Mouse (Mus musculus) cerebellum, adult 2 months (tissue): ENCODE measurements around the gene Pi4k2b. TPM values are rescaled to one million over a fixed set of nuclear protein-coding genes. Genes with fewer than 3 reads are reported as not detected.

Source experiments
- DNase-seq, 2 experiments: peaks; one replicate each; pipeline ENCODE4 v3.0.0; 2021
- H3K27ac ChIP-seq: fragments of 200-500 bp; 2 replicates; pipeline ENCODE4 v1.5.1; 2012; ENCODE audit warnings: low read length, control low read depth, inconsistent platforms; ENCODE audit not compliant: insufficient read depth
- H3K27me3 ChIP-seq: fragments of 200-500 bp; 2 replicates; pipeline ENCODE4 v1.6.1; 2012; ENCODE audit warnings: inconsistent platforms, mild to moderate bottlenecking, low read length, moderate library complexity; ENCODE audit not compliant: control insufficient read depth, insufficient read depth
- H3K4me1 ChIP-seq: fragments of 200-500 bp; 2 replicates; pipeline ENCODE4 v1.6.1; 2011; ENCODE audit warnings: low read length; ENCODE audit not compliant: control insufficient read depth, insufficient read depth
- H3K4me3 ChIP-seq: fragments of 200-500 bp; replicated peaks from 2 replicates; pipeline ENCODE3; 2011; ENCODE audit warnings: mild to moderate bottlenecking, low read depth, low read length, control low read depth; ENCODE audit not compliant: insufficient read depth
- CTCF ChIP-seq: fragments of 200-500 bp; IDR thresholded peaks from 2 replicates; pipeline ENCODE4 v1.5.1; 2011; ENCODE audit warnings: low read depth, mild to moderate bottlenecking, control low read depth, low read length, moderate library complexity, borderline replicate concordance; ENCODE audit not compliant: insufficient read depth
- POLR2A ChIP-seq: fragments of 200-500 bp; IDR thresholded peaks from 2 replicates; pipeline ENCODE4 v1.6.1; 2011; ENCODE audit warnings: low read length, control low read depth, borderline replicate concordance; ENCODE audit not compliant: insufficient read depth
- WGBS: fragments of 180-500 bp; shearing (Covaris S2); methylation state at CpG from one replicate; pipeline ENCODE4 v1.1.7; 2018; 5-methylcytosine and 5-hydroxymethylcytosine counted together
- polyA plus RNA-seq: library from polyadenylated mRNA; depleted of rRNA; stranded (reverse); fragments of >200 nt; gene quantifications from 2 replicates; pipeline ENCODE4 v1.2.3, GENCODE M21; 2012

Gene Pi4k2b
- polyA plus RNA-seq, 1 experiment: 1.9 TPM

DNA sequence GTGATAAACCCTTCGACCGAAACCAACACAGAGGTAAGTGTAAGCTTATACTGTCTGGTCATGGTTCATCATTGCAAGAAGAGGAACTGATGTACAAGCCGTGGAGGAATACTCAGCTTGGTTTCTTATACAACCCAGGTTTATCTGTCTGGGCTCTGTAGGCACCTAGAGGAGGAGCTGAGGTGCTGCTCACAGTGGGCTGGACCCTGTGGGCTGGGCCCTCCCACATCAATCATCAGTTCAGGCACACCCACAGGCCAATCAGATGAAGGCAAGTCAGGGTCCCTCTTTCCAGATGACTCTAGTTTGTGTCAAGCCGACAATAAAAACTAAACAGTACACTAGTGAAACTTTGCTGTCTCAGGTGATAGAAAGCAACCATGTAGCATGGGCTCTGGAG is 8.6 kb upstream of the Pi4k2b start:
- 78% methylated on average over 4 of the region's 4 CpGs for WGBS
- no peaks in the 10 kb centered on the region for H3K4me1 ChIP-seq
- TF ChIP-seq CTCF (no peak), POLR2A (no peak)

DNA sequence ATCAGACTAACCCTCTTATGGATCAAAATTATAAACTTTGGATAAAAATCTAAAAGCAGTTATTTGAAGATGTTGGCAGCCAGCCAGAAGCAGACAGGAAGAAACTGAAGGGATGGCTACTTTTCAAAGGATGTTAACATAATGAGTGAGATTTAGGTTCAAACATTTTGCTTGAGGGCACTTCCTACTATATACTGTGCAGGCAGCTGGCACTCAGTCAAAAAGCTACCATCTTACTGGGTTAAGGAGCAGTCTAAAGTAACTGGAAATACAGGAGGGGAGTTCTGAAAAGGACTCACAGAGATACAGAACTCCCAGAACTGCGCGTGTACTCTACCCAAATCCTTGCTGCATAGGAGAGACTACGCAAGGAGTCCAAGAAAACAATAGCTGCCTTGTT is 5.3 kb upstream of the Pi4k2b start:
- DNase-seq: no peak
- H3K4me3 ChIP-seq: no peak overlapping the region
- H3K27ac ChIP-seq: no peak overlapping the region
- H3K27me3 ChIP-seq: no peaks in the 10 kb centered on the region
- TF ChIP-seq CTCF (no peak), POLR2A (no peak)
- 60% methylated on average over 3 of the region's 3 CpGs for WGBS
- H3K4me1 ChIP-seq: no peaks in the 10 kb centered on the region

More for the DNA sequence above, 8.6 kb upstream of the Pi4k2b start:
- no peaks in the 10 kb centered on the region for H3K27me3 ChIP-seq
- H3K4me3 ChIP-seq: no peak overlapping the region
- DNase-seq: no peak
- H3K27ac ChIP-seq: no peak overlapping the region

DNA sequence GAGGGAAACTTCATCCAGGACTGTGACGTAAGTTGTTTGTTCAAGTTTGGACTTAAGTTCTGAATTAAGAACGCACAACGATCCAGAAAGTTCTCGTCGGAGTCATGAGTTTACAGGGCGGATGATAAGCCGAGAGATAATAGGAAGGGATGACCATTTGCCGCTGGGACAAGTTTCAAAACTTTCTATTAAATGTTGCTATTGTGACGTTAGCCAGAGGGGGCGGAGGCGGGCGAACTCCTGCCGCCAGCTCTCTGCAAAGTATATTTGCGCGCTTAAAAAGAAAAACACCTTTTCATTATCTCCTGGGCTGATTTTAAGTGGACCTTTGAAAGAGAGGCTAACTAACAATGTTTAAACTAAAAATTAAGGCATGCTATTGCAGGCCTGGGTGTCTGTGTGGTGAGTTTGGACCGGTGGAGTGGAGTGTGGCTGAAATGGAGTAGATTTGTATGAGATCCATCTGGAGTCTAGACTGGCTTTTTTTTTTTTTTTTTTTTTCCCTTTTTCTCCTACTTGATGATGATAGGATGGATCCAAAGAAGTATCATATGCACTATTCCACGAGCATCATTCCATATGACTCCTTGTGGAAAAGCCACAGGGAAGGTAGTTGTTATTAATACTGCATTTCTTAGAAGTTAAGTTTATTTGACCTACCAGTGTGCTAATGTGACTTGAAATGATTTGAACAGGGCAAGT is 889 bp downstream of the Pi4k2b start:
- Histone ChIP-seq H3K27me3 (no peaks in the 10 kb centered on the region), H3K4me3 (peak overlapping the region; percentile 54), H3K27ac (no peak overlapping the region), H3K4me1 (no peaks in the 10 kb centered on the region)
- TF ChIP-seq CTCF (no peak), POLR2A (no peak)
- no peak for DNase-seq
- WGBS: 2% methylated on average over 17 of the region's 17 CpGs

DNA sequence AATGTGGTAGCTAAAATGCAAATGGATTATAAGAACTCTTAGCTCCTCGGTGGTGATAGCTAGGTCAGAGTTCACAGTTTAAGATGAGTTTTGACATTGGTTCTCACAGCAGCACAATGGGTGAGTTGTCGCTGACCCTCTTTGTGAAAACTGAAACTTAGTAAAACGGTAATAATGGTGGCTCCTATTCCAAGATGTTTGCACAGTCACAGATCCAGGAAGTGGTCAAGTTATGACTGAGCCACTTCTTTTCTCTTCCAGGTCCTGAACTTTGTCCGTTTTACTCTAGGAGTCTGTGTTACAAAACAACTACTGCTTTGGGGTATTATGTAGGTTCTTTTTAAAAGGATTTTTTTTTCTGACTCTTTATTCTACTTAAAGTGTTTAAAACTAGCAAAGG is 1.9 kb downstream of the Pi4k2b start:
- H3K4me3 ChIP-seq: no peak overlapping the region
- WGBS: 69% methylated on average over 4 of the region's 4 CpGs
- H3K4me1 ChIP-seq: no peaks in the 10 kb centered on the region
- TF ChIP-seq CTCF: no peak
- TF ChIP-seq POLR2A: no peak
- H3K27me3 ChIP-seq: no peaks in the 10 kb centered on the region
- no peak for DNase-seq
- H3K27ac ChIP-seq: no peak overlapping the region

DNA sequence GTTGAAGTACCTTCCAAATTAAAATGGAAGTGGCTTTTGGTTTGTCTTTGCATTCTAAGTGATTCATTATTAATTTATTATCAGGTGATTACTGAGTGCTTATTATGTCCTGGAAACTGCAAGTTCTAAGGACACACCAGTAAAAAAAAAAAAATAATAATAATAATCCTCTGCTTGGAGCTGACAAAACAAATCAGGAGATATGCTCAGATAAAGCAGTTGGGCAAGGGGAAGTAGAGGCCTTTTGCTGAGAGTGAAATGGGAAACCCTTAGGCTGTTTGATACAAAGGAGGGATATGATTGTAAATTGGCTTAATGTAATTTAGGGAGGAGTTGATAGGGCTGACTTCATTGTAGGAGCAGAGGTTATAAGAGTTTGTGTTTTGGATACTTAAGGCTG is 5.5 kb downstream of the Pi4k2b start:
- Histone ChIP-seq H3K27ac (no peak overlapping the region), H3K4me3 (no peak overlapping the region), H3K4me1 (no peaks in the 10 kb centered on the region), H3K27me3 (no peaks in the 10 kb centered on the region)
- TF ChIP-seq POLR2A (no peak), CTCF (no peak)
- no peak for DNase-seq

DNA sequence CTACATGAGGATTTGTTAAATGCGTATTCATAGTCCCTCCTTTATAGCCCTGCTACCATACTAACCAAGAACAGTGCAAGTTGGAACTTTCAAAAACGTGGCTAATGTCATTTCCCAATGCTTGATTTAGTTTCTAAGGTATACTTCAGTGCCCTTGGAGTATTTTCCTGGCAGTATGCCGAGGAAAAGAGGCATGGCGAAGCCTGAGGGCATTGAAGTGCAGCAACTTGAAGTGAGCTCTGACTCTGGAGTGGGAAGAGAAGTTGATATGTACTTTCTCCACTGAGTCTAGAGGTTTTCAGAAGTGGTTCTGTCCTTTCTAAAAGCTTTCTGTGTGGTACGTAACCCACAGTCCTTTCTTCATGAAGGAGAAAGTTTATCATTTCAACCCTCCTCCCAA is 7.4 kb downstream of the Pi4k2b start:
- Histone ChIP-seq H3K4me1 (no peaks in the 10 kb centered on the region), H3K27me3 (no peaks in the 10 kb centered on the region), H3K27ac (no peak overlapping the region), H3K4me3 (no peak overlapping the region)
- TF ChIP-seq POLR2A: no peak
- no peak for TF ChIP-seq CTCF
- 70% methylated on average over 5 of the region's 5 CpGs for WGBS
- DNase-seq: no peak

DNA sequence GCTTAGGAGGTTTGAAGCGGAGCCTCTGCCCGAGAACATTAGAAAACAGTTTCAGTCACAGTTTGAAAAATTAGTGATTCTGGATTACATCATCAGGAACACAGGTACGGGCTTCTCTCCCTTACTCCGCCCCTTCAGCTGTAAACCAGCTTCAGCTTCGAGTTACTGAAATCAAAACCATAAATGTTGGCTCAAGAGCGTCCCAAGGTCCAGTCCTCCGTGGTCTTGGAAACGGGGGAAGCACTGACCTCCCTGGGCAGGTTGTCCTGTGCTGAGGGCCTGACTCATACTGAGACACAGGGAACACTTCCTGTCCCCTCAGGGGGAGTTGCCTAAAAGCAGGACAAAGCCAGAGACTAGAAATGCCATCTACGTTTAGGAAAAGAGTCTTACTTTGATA is 11.8 kb downstream of the Pi4k2b start:
- Histone ChIP-seq H3K4me1 (no peaks in the 10 kb centered on the region), H3K27me3 (no peaks in the 10 kb centered on the region), H3K4me3 (no peak overlapping the region), H3K27ac (no peak overlapping the region)
- no peak for DNase-seq
- no peak for TF ChIP-seq POLR2A
- no peak for TF ChIP-seq CTCF
- 80% methylated on average over 9 of the region's 9 CpGs for WGBS

DNA sequence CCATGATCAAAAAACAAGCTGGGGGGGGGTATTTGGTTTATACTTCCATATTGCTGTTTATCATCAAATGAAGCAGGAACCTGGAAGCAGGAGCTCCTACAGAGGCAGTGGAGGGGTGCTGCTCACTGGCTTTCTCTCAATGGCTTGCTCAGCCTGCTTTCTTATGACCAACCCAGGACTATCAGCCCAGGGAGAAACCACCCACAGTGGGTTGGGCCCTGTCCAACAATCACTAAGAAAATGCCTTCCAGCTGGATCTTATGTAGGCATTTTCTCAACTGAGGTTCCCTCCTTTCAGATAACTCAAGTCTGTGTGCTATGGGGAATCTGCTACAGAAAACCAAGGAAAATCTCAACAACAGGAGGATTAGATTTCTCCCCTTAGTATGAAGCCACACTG is 12.8 kb downstream of the Pi4k2b start:
- H3K27me3 ChIP-seq: no peaks in the 10 kb centered on the region
- no peak overlapping the region for H3K27ac ChIP-seq

DNA sequence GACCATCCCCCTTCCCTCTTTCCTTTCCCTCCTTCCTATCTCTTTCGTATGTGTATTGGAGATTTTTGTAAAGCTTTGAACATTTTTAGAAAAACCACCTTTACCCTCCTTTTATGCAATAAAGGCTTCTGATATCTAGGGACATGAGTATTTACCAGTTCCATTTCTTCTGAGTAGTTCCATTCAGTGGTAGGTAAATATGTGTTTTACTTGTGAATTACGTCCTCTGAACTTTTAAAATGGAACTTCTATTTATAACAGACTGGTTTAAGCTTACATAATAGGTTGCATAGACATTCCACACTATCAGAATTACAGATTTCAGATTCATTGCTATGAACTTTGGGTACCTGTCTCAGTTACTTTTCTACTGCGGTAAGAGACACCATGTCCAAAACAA is 14.0 kb downstream of the Pi4k2b start:
- no peaks in the 10 kb centered on the region for H3K4me1 ChIP-seq
- H3K27me3 ChIP-seq: no peaks in the 10 kb centered on the region
- no peak for DNase-seq
- no peak overlapping the region for H3K27ac ChIP-seq
- WGBS: 91% methylated on average over 3 of the region's 3 CpGs
- TF ChIP-seq CTCF: no peak
- TF ChIP-seq POLR2A: no peak
- H3K4me3 ChIP-seq: no peak overlapping the region

More for the DNA sequence above, 12.8 kb downstream of the Pi4k2b start:
- TF ChIP-seq CTCF: no peak
- no peak for TF ChIP-seq POLR2A
- Histone ChIP-seq H3K4me1 (no peaks in the 10 kb centered on the region), H3K4me3 (no peak overlapping the region)
- DNase-seq: no peak
